Mouse (Mus musculus): ENCODE measurements around the gene Chp2.

- TF ChIP-seq GATA1 (IDR thresholded peaks at IDR 0.05; ENCODE audit: borderline replicate concordance, low read length) (no peak), FLI1 (IDR thresholded peaks at IDR 0.05; ENCODE audit: low read length) (no peak)
Observed at GRCm38 (mm10) chr7:122208276-122209021, 10.8 kb upstream of the Chp2 start.

All from megakaryocyte, embryonic 14.5 days (primary cell).